Mouse (Mus musculus): Measurements from ENCODE around the gene Erp27.
"Not testable (repeated sequence)": the region's sequence is repeated elsewhere in the genome, so short reads cannot be mapped to it uniquely, and the experiment has no call there.

The Erp27 gene

GRCm38 (mm10) chr6:136922080-136922479, at the start of gene Erp27:
TSS of gene Erp27 (minus strand) at chr6:136922180.
- DNase-seq (ENCODE audit: low read depth, low spot score): no peak

GRCm38 (mm10) chr6:136968877-136969276, 46.9 kb upstream of the Erp27 start:
- DNase-seq (ENCODE audit: low read depth, low spot score): not testable (repeated sequence)

- no peak for DNase-seq (ENCODE audit: low read depth, low spot score)
Measured at GRCm38 (mm10) chr6:136967466-136967865, 45.5 kb upstream of the Erp27 start.

GRCm38 (mm10) chr6:136965912-136966311, 43.9 kb upstream of the Erp27 start:
- no peak for DNase-seq (ENCODE audit: low read depth, low spot score)

GRCm38 (mm10) chr6:136964609-136965510, 42.9 kb upstream of the Erp27 start:
- no peak for DNase-seq (ENCODE audit: low read depth, low spot score)

GRCm38 (mm10) chr6:136962957-136963356, 41.0 kb upstream of the Erp27 start:
- DNase-seq (ENCODE audit: low read depth, low spot score): no peak

- DNase-seq (ENCODE audit: low read depth, low spot score): no peak
Measured at GRCm38 (mm10) chr6:136959131-136959530, 37.2 kb upstream of the Erp27 start.

- no peak for DNase-seq (ENCODE audit: low read depth, low spot score)
Measured at GRCm38 (mm10) chr6:136957062-136957461, 35.1 kb upstream of the Erp27 start.

GRCm38 (mm10) chr6:136955240-136955639, 33.3 kb upstream of the Erp27 start:
- no peak for DNase-seq (ENCODE audit: low read depth, low spot score)

- DNase-seq (ENCODE audit: low read depth, low spot score): no peak
Measured at GRCm38 (mm10) chr6:136954715-136955114, 32.7 kb upstream of the Erp27 start.

GRCm38 (mm10) chr6:136954192-136954591, 32.2 kb upstream of the Erp27 start:
- DNase-seq (ENCODE audit: low read depth, low spot score): no peak

GRCm38 (mm10) chr6:136952930-136953329, 30.9 kb upstream of the Erp27 start:
- DNase-seq (ENCODE audit: low read depth, low spot score): no peak

- DNase-seq (ENCODE audit: low read depth, low spot score): no peak
Measured at GRCm38 (mm10) chr6:136950171-136950570, 28.2 kb upstream of the Erp27 start.

- no peak for DNase-seq (ENCODE audit: low read depth, low spot score)
Measured at GRCm38 (mm10) chr6:136947716-136948115, 25.7 kb upstream of the Erp27 start.

- no peak for DNase-seq (ENCODE audit: low read depth, low spot score)
Measured at GRCm38 (mm10) chr6:136946943-136947342, 25.0 kb upstream of the Erp27 start.

GRCm38 (mm10) chr6:136946241-136946640, 24.3 kb upstream of the Erp27 start:
- no peak for DNase-seq (ENCODE audit: low read depth, low spot score)

- DNase-seq (ENCODE audit: low read depth, low spot score): no peak
Measured at GRCm38 (mm10) chr6:136944511-136944910, 22.5 kb upstream of the Erp27 start.

GRCm38 (mm10) chr6:136943392-136943791, 21.4 kb upstream of the Erp27 start:
- no peak for DNase-seq (ENCODE audit: low read depth, low spot score)

- no peak for DNase-seq (ENCODE audit: low read depth, low spot score)
Measured at GRCm38 (mm10) chr6:136942280-136942679, 20.3 kb upstream of the Erp27 start.

- no peak for DNase-seq (ENCODE audit: low read depth, low spot score)
Measured at GRCm38 (mm10) chr6:136941051-136942021, 19.4 kb upstream of the Erp27 start, which contains the start of gene Arhgdib. TSS of gene Arhgdib (minus strand) at chr6:136941899.

GRCm38 (mm10) chr6:136940188-136940960, 18.4 kb upstream of the Erp27 start:
- DNase-seq (ENCODE audit: low read depth, low spot score): no peak
